Mouse (Mus musculus) myocyte (in vitro differentiated cells): ENCODE data around the gene Lrrc8b. TPM values are rescaled to one million over a fixed set of nuclear protein-coding genes. Genes with fewer than 3 reads are reported as not detected.
A peak's percentile ranks its signal among the peaks of the same experiment; 100 is the strongest.

Experiments
- H3K27me3 ChIP-seq: one replicate; pipeline ENCODE4 v1.6.1; 2011; ENCODE audit not compliant: control insufficient read depth, insufficient read depth, insufficient read length
- H3K36me3 ChIP-seq: one replicate; pipeline ENCODE4 v1.6.1; 2011; ENCODE audit not compliant: control insufficient read depth, insufficient read depth
- H3K4me2 ChIP-seq: one replicate; pipeline ENCODE4 v1.6.1; 2011; ENCODE audit warnings: low read depth, control low read depth
- H3K4me3 ChIP-seq: one replicate; pipeline ENCODE4 v1.5.1; 2011; ENCODE audit warnings: mild to moderate bottlenecking, control low read depth, moderate library complexity
- H3K79me2 ChIP-seq: one replicate; pipeline ENCODE4 v1.6.1; 2011; ENCODE audit not compliant: control insufficient read depth, insufficient read depth
- H3ac ChIP-seq: one replicate; pipeline ENCODE4 v1.6.1; 2011; ENCODE audit not compliant: control insufficient read depth, insufficient read length
- CEBPB ChIP-seq: IDR thresholded peaks from 2 replicates; pipeline ENCODE4 v1.6.1; 2011; ENCODE audit warnings: mild to moderate bottlenecking, moderate library complexity; ENCODE audit not compliant: poor library complexity, insufficient read depth, severe bottlenecking
- E2F4 ChIP-seq: IDR thresholded peaks from one replicate; pipeline ENCODE4 v1.6.1; 2011; ENCODE audit warnings: mild to moderate bottlenecking, control low read depth, moderate library complexity; ENCODE audit not compliant: insufficient read depth
- MAX ChIP-seq: IDR thresholded peaks from one replicate; pipeline ENCODE4 v1.6.1; 2011; ENCODE audit warnings: low read depth, mild to moderate bottlenecking, control low read depth
- MYOD1 ChIP-seq, 3 experiments: IDR thresholded peaks; one replicate each; pipeline ENCODE4 v1.6.1; 2011; ENCODE audit warnings: control low read depth in 2 of 3, low read depth in 2 of 3, mild to moderate bottlenecking in 2 of 3, moderate library complexity in 1 of 3; ENCODE audit not compliant: insufficient read length in 2 of 3, control insufficient read depth in 1 of 3
- MYOG ChIP-seq, 3 experiments: IDR thresholded peaks; one replicate each; pipeline ENCODE4 v1.6.1; 2011; ENCODE audit warnings: control low read depth in 2 of 3, low read depth in 2 of 3, mild to moderate bottlenecking in 2 of 3; ENCODE audit not compliant: insufficient read length in 2 of 3, control insufficient read depth in 1 of 3, insufficient read depth in 1 of 3
- POLR2A ChIP-seq: IDR thresholded peaks from one replicate; pipeline ENCODE4 v1.6.1; 2011; ENCODE audit warnings: low read depth, mild to moderate bottlenecking, control low read depth, moderate library complexity; ENCODE audit not compliant: insufficient read length
- POLR2AphosphoS2 ChIP-seq: IDR thresholded peaks from one replicate; pipeline ENCODE4 v1.6.1; 2011; ENCODE audit warnings: low read depth, control low read depth; ENCODE audit not compliant: insufficient read length
- REST ChIP-seq: IDR thresholded peaks from one replicate; pipeline ENCODE4 v1.6.1; 2011; ENCODE audit warnings: mild to moderate bottlenecking, control low read depth, moderate library complexity; ENCODE audit not compliant: insufficient read depth, insufficient read length
- SRF ChIP-seq: IDR thresholded peaks from one replicate; pipeline ENCODE4 v1.6.1; 2011; ENCODE audit warnings: low read depth; ENCODE audit not compliant: control insufficient read depth, insufficient read length
- TCF12 ChIP-seq: IDR thresholded peaks from one replicate; pipeline ENCODE4 v1.6.1; 2011; ENCODE audit warnings: mild to moderate bottlenecking, control low read depth; ENCODE audit not compliant: poor library complexity, insufficient read depth, severe bottlenecking
- TCF3 ChIP-seq: IDR thresholded peaks from one replicate; pipeline ENCODE4 v1.6.1; 2011; ENCODE audit warnings: low read depth, control low read depth; ENCODE audit not compliant: insufficient read length
- USF1 ChIP-seq: IDR thresholded peaks from one replicate; pipeline ENCODE4 v1.6.1; 2011; ENCODE audit warnings: low read depth, mild to moderate bottlenecking, control low read depth, moderate library complexity
- polyA plus RNA-seq: library from polyadenylated mRNA; unstranded; fragments of >200 nt; fragmentation: generic; extraction: Trizol; gene quantifications from one replicate; pipeline ENCODE4 v1.2.1, GENCODE M21; 2012; ENCODE audit warnings: missing spikeins

Lrrc8b gene
- polyA plus RNA-seq, 1 experiment, result 4.4 TPM

- Histone ChIP-seq H3ac (no peak overlapping the region), H3K27me3 (no peaks in the 10 kb centered on the region), H3K4me3 (no peak overlapping the region), H3K4me2 (no peak overlapping the region), H3K79me2 (no peaks in the 10 kb centered on the region), H3K36me3 (no peaks in the 10 kb centered on the region)
- TF ChIP-seq SRF (no peak), MYOG (IDR thresholded peaks at IDR 0.05; ENCODE audit: control insufficient read depth in 1 of 3, insufficient read depth in 1 of 3, insufficient read length in 2 of 3, low read depth in 2 of 3) (no peak), TCF12 (no peak), USF1 (no peak), MYOD1 (IDR thresholded peaks at IDR 0.05; ENCODE audit: control insufficient read depth in 1 of 3, insufficient read length in 2 of 3, low read depth in 2 of 3) (no peak), E2F4 (no peak), CEBPB (no peak), POLR2AphosphoS2 (no peak), TCF3 (no peak)
Observed at GRCm38 (mm10) chr5:105512297-105512696, 96.7 kb downstream of the Lrrc8b start.

DNA sequence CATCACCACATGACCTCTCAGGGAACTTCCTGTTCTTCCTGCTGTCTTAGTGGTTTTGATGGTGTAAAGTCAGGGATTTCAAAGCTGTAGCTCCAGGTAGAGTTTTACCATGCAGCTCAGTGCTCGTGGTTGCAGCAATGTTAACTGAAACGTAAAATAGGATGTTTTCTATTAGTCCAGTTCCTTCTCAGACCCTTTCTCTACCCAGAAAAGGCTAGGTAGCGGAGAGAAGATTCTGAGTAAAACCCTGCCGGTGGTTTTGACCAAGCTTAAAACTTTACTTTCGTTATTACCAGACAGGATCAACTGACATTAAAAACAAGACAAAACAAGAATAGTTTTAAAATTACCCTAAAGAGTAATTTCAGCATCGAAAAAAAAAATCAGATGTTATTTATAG is 100.0 kb downstream of the Lrrc8b start:
- Histone ChIP-seq H3K4me3 (no peak overlapping the region), H3K36me3 (no peaks in the 10 kb centered on the region), H3ac (no peak overlapping the region), H3K79me2 (no peaks in the 10 kb centered on the region), H3K4me2 (no peak overlapping the region), H3K27me3 (no peaks in the 10 kb centered on the region)
- TF ChIP-seq REST (no peak), MYOG (IDR thresholded peaks at IDR 0.05; ENCODE audit: control insufficient read depth in 1 of 3, insufficient read depth in 1 of 3, insufficient read length in 2 of 3, low read depth in 2 of 3) (no peak), E2F4 (no peak), USF1 (no peak), MYOD1 (IDR thresholded peaks at IDR 0.05; ENCODE audit: control insufficient read depth in 1 of 3, insufficient read length in 2 of 3, low read depth in 2 of 3) (no peak), POLR2AphosphoS2 (no peak), SRF (no peak), TCF12 (no peak), TCF3 (no peak), POLR2A (no peak), CEBPB (no peak), MAX (no peak)

DNA sequence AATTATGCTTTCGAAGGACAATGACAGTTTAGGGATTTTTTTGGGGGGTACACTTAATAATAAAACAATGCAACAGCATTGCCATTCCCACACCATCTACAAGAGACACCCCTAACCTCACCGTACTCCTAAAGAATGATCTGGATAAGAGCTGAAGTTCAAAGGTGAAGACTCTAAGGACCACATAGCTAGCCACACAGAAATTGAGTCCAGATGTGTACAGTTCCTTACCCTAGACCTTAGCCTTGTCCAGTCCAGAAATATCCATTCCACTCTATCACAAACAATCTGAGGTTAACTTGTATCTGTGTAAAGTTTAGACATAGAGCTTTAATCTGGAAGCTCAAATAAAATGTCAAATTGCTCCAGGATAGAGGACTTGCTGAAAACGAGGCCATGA is 100.7 kb downstream of the Lrrc8b start:
- no peak overlapping the region for H3K4me2 ChIP-seq
- H3K79me2 ChIP-seq, result peaks cover 2% of the 10 kb centered on the region
- H3ac ChIP-seq, result no peak overlapping the region
- H3K36me3 ChIP-seq, result no peaks in the 10 kb centered on the region
- TF ChIP-seq POLR2AphosphoS2 (no peak), SRF (no peak), POLR2A (no peak), MAX (no peak), E2F4 (no peak), MYOG (IDR thresholded peaks at IDR 0.05; ENCODE audit: control insufficient read depth in 1 of 3, insufficient read depth in 1 of 3, insufficient read length in 2 of 3, low read depth in 2 of 3) (no peak), REST (no peak)
- H3K4me3 ChIP-seq, result no peak overlapping the region
- no peaks in the 10 kb centered on the region for H3K27me3 ChIP-seq

DNA sequence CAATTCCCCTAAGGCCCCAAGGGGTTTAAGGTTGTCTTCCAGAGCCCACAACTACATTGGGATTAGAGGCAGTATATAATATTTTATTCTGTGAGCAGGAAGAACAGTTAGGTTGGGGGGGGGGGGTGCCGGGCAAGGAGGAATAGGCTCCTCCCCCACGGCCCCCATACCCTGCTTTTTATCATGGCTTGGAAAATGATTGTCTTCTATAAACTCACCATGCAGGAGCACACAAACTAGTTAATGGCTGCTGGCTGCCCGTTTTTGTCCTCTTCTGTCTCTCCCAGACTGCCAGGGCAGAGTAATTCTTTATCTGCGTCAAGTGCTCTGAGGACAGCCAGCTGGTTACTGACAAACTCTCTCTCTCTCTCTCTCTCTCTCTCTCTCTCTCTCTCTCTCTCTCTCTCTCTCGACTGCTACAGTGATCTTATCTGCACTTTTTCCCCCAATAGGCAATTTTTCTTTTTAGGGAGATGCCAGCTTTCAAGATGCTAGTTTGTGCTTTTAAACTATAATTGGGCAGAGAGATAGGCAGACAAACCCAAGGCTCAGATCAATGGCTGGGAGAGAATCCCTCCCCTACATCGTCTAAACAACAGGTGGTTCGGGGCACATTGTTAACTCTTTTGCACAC is 102.5 kb downstream of the Lrrc8b start:
- H3K79me2 ChIP-seq, result peaks cover 12% of the 10 kb centered on the region
- peak overlapping the region; percentile 96 for H3K4me2 ChIP-seq
- H3K36me3 ChIP-seq, result no peaks in the 10 kb centered on the region
- TF ChIP-seq MYOD1 (IDR thresholded peaks at IDR 0.05; ENCODE audit: control insufficient read depth in 1 of 3, insufficient read length in 2 of 3, low read depth in 2 of 3), result no peak
- TF ChIP-seq USF1, result no peak
- TF ChIP-seq E2F4, result no peak
- TF ChIP-seq POLR2AphosphoS2, result no peak
- no peak for TF ChIP-seq REST
- TF ChIP-seq TCF3, result no peak
- TF ChIP-seq CEBPB, result no peak
- TF ChIP-seq MYOG (IDR thresholded peaks at IDR 0.05; ENCODE audit: control insufficient read depth in 1 of 3, insufficient read depth in 1 of 3, insufficient read length in 2 of 3, low read depth in 2 of 3), result no peak
- no peak for TF ChIP-seq SRF
- TF ChIP-seq MAX, result no peak
- no peak for TF ChIP-seq POLR2A
- no peak for TF ChIP-seq TCF12
- H3ac ChIP-seq, result no peak overlapping the region
- H3K27me3 ChIP-seq, result no peaks in the 10 kb centered on the region
- H3K4me3 ChIP-seq, result peak overlapping the region; percentile 69
